Mouse (Mus musculus) kidney, postnatal 0 days (tissue): ENCODE measurements around the gene Mrpl2. TPM values are rescaled to one million over a fixed set of nuclear protein-coding genes. Genes with fewer than 3 reads are reported as not detected.

Source experiments
- ATAC-seq: fragments of 200-750 bp; cut with Nextera tagmentation; replicated peaks from 2 replicates; pipeline ENCODE4 v1.8.0; 2017; ENCODE audit warnings: low read depth, moderate number of reproducible peaks, moderate TSS enrichment, moderate library complexity; ENCODE audit not compliant: low FRiP score
- DNase-seq: peaks from one replicate; pipeline ENCODE4 v3.0.0-alpha.2; 2016; ENCODE audit warnings: low spot score
- H3K27ac ChIP-seq: fragments of 300-500 bp; sonication (generic); 2 replicates; pipeline ENCODE4 v1.5.1; 2014; ENCODE audit warnings: mild to moderate bottlenecking
- H3K27me3 ChIP-seq: fragments of 300-500 bp; sonication (generic); 2 replicates; pipeline ENCODE4 v1.6.1; 2014; ENCODE audit warnings: low read length, mixed read lengths; ENCODE audit not compliant: insufficient read depth
- H3K36me3 ChIP-seq: fragments of 300-500 bp; sonication (generic); 2 replicates; pipeline ENCODE4 v1.6.1; 2014; ENCODE audit warnings: low read length, mixed read lengths; ENCODE audit not compliant: insufficient read depth
- H3K4me1 ChIP-seq: fragments of 300-500 bp; sonication (generic); replicated peaks from 2 replicates; pipeline ENCODE4 v1.6.1; 2014; ENCODE audit warnings: antibody characterized with exemption, low read length, mixed read lengths; ENCODE audit not compliant: insufficient read depth
- H3K4me2 ChIP-seq: fragments of 300-500 bp; sonication (generic); 2 replicates; pipeline ENCODE4 v1.6.1; 2014; ENCODE audit warnings: mild to moderate bottlenecking, low read length, moderate library complexity, mixed read lengths
- H3K4me3 ChIP-seq: fragments of 300-500 bp; sonication (generic); replicated peaks from 2 replicates; pipeline ENCODE4 v1.5.1; 2014; ENCODE audit warnings: low read depth, low read length
- H3K9ac ChIP-seq: fragments of 300-500 bp; sonication (generic); 2 replicates; pipeline ENCODE4 v1.6.1; 2014; ENCODE audit warnings: low read depth, low read length
- H3K9me3 ChIP-seq: fragments of 300-500 bp; sonication (generic); replicated peaks from 2 replicates; pipeline ENCODE4 v1.6.1; 2016; ENCODE audit warnings: low read length, inconsistent platforms, mixed read lengths
- CTCF ChIP-seq: IDR thresholded peaks from 2 replicates; pipeline ENCODE4 v1.5.1; 2016; ENCODE audit warnings: antibody characterized with exemption, low read depth, mild to moderate bottlenecking, moderate library complexity
- WGBS: fragments of 180-500 bp; shearing (Covaris S2); extraction: QIAGEN DNeasy Blood & Tissue Kit; methylation state at CpG from one replicate; pipeline ENCODE4 v1.1.7; 2014; 5-methylcytosine and 5-hydroxymethylcytosine counted together
- polyA plus RNA-seq: library from polyadenylated mRNA; unstranded; fragments of >200 nt; fragmentation: Nextera tagmentation; extraction: Ambion mirVana; gene quantifications from 2 replicates; pipeline ENCODE4 v1.2.1, GENCODE M21; 2015

The Mrpl2 gene
- polyA plus RNA-seq, 1 experiment from 2014 or later: 144 TPM

- Histone ChIP-seq H3K27ac (peak overlapping the region; percentile 97), H3K9me3 (no peaks in the 10 kb centered on the region), H3K9ac (peak overlapping the region; percentile 82), H3K4me3 (peak overlapping the region; percentile 69), H3K36me3 (peaks cover 34% of the 10 kb centered on the region), H3K4me1 (peaks cover 22% of the 10 kb centered on the region; the same call in 1 of the 2 replicates), H3K4me2 (peak overlapping the region; percentile 85), H3K27me3 (no peaks in the 10 kb centered on the region)
- DNase-seq (no peak), ATAC-seq (no peak)
- no peak for TF ChIP-seq CTCF
- WGBS: 61% methylated on average over 17 of the region's 17 CpGs
These were observed 5.3 kb downstream of the Mrpl2 start for GRCm38 (mm10) chr17:46651292-46651691.

- H3K9me3 ChIP-seq: no peaks in the 10 kb centered on the region
- peak overlapping the region; percentile 69 for H3K4me3 ChIP-seq
- no peak for TF ChIP-seq CTCF
- H3K4me2 ChIP-seq: peak overlapping the region; percentile 85
- H3K9ac ChIP-seq: peak overlapping the region; percentile 82; the same call in 1 of the 2 replicates
- H3K4me1 ChIP-seq: peaks cover 23% of the 10 kb centered on the region; the same call in 1 of the 2 replicates
- DNase-seq (no peak), ATAC-seq (no peak)
- H3K27me3 ChIP-seq: no peaks in the 10 kb centered on the region
- 48% methylated on average over 20 of the region's 20 CpGs for WGBS
- peak overlapping the region; percentile 97; the same call in 1 of the 2 replicates for H3K27ac ChIP-seq
- H3K36me3 ChIP-seq: peaks cover 40% of the 10 kb centered on the region
These were observed 5.9 kb downstream of the Mrpl2 start for GRCm38 (mm10) chr17:46651755-46652547.

GRCm38 (mm10) chr17:46656054-46656453 is 10.0 kb downstream of the Mrpl2 start:
- TF ChIP-seq CTCF: no peak
- DNase-seq (no peak), ATAC-seq (no peak)
- H3K36me3 ChIP-seq: peaks cover 61% of the 10 kb centered on the region
- H3K4me2 ChIP-seq: no peak overlapping the region
- WGBS: 62% methylated on average over 6 of the region's 6 CpGs
- no peak overlapping the region for H3K27ac ChIP-seq
- no peaks in the 10 kb centered on the region for H3K9me3 ChIP-seq
- no peak overlapping the region for H3K9ac ChIP-seq
- H3K4me3 ChIP-seq: no peak overlapping the region
- H3K4me1 ChIP-seq: peaks cover 17% of the 10 kb centered on the region; the same call in 1 of the 2 replicates
- no peaks in the 10 kb centered on the region for H3K27me3 ChIP-seq

- no peak overlapping the region for H3K27ac ChIP-seq
- WGBS: 92% methylated on average over 9 of the region's 9 CpGs
- H3K36me3 ChIP-seq: peaks cover 84% of the 10 kb centered on the region
- ATAC-seq (no peak), DNase-seq (no peak)
- no peak overlapping the region for H3K9ac ChIP-seq
- no peak overlapping the region for H3K4me3 ChIP-seq
- no peak for TF ChIP-seq CTCF
- 0 out of 2 replicates have a peak, but pooled peaks cover under 1% of the 10 kb centered on the region for H3K4me1 ChIP-seq
- no peak overlapping the region for H3K4me2 ChIP-seq
- H3K9me3 ChIP-seq: no peaks in the 10 kb centered on the region
- no peaks in the 10 kb centered on the region for H3K27me3 ChIP-seq
These were observed 15.3 kb downstream of the Mrpl2 start for GRCm38 (mm10) chr17:46661351-46661750.

- Histone ChIP-seq H3K27ac (no peak overlapping the region), H3K27me3 (no peaks in the 10 kb centered on the region), H3K4me1 (no peaks in the 10 kb centered on the region), H3K9ac (no peak overlapping the region), H3K36me3 (peaks cover 84% of the 10 kb centered on the region), H3K4me3 (no peak overlapping the region), H3K9me3 (no peaks in the 10 kb centered on the region), H3K4me2 (no peak overlapping the region)
- no peak for ATAC-seq
- DNase-seq: no peak
- no peak for TF ChIP-seq CTCF
- 82% methylated on average over 12 of the region's 12 CpGs for WGBS
These were observed 16.0 kb downstream of the Mrpl2 start for GRCm38 (mm10) chr17:46661981-46662380.

GRCm38 (mm10) chr17:46662730-46663129 is 16.7 kb downstream of the Mrpl2 start:
- DNase-seq: no peak
- H3K4me2 ChIP-seq: no peak overlapping the region
- H3K4me1 ChIP-seq: no peaks in the 10 kb centered on the region
- ATAC-seq: no peak
- no peak overlapping the region for H3K9ac ChIP-seq
- H3K36me3 ChIP-seq: peaks cover 80% of the 10 kb centered on the region
- no peak overlapping the region for H3K4me3 ChIP-seq
- TF ChIP-seq CTCF: no peak
- no peak overlapping the region for H3K27ac ChIP-seq
- 55% methylated on average over 5 of the region's 5 CpGs for WGBS
- no peaks in the 10 kb centered on the region for H3K27me3 ChIP-seq
- no peaks in the 10 kb centered on the region for H3K9me3 ChIP-seq
